Mouse (Mus musculus) bone marrow macrophage, adult 2 months (primary cell): ENCODE results near the gene Obscn.

Experiments
- CTCF ChIP-seq: IDR thresholded peaks from 2 replicates; pipeline ENCODE4 v1.5.1; 2012; ENCODE audit warnings: low read depth, mild to moderate bottlenecking, low read length, moderate library complexity
- POLR2A ChIP-seq: IDR thresholded peaks from 2 replicates; pipeline ENCODE4 v1.6.1; 2012; ENCODE audit warnings: mild to moderate bottlenecking, low read depth, low read length, borderline replicate concordance

DNA sequence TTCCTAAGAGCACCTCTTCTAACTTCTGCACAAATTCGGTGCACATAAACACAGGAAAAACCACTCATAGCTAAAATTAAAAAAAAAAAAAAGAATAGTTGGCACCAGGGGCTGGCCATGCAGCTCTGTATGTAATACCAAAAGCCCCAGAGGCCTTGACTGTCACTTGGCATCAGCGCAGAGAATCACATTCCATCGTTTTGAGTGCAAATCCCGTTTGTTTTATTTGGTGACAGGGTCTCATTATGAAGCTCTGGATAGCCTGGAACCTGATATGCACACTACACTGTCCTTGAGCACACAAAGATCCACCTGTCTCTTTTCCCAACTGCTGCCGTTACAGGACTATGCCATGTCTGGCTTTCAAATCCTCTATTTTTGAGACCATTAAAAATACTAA is 185.0 kb downstream of the Obscn start:
- no peak for TF ChIP-seq POLR2A
- TF ChIP-seq CTCF: no peak
